Mouse (Mus musculus): ENCODE measurements at regions not wholly inside any gene's neighbourhood (a gene's known extent, or its start where the extent isn't known, plus 50 kb on each side); places are given as distances from the start of the nearest gene placed in this dataset.

GRCm38 (mm10) chr3:104293869-104294268 lies 73.7 kb upstream of the Magi3 start:
- Histone ChIP-seq H3K9me3 (no peaks in the 10 kb centered on the region), H3K4me3 (no peak overlapping the region), H3K36me3 (no peaks in the 10 kb centered on the region), H3K4me2 (no peak overlapping the region), H3K27ac (replicated peaks) (no peak overlapping the region), H3K27me3 (no peaks in the 10 kb centered on the region), H3K9ac (no peak overlapping the region), H3K4me1 (replicated peaks) (peaks cover 7% of the 10 kb centered on the region; the same call in 1 of the 2 replicates)
- WGBS = 56% methylated on average over 3 of the region's 3 CpGs
- no peak for ATAC-seq (ENCODE audit: low read depth)

- Histone ChIP-seq H3K27ac (replicated peaks) (no peak overlapping the region), H3K27me3 (no peaks in the 10 kb centered on the region), H3K9me3 (no peaks in the 10 kb centered on the region), H3K4me2 (no peak overlapping the region), H3K4me1 (replicated peaks) (no peaks in the 10 kb centered on the region), H3K36me3 (no peaks in the 10 kb centered on the region), H3K9ac (no peak overlapping the region), H3K4me3 (no peak overlapping the region)
- WGBS = 71% methylated on average over 5 of the region's 5 CpGs
- ATAC-seq (ENCODE audit: low read depth) = no peak
Measured at GRCm38 (mm10) chr3:104288970-104289680, 69.0 kb upstream of the Magi3 start.

GRCm38 (mm10) chr3:104287900-104288299 lies 67.7 kb upstream of the Magi3 start:
- Histone ChIP-seq H3K4me1 (replicated peaks) (no peaks in the 10 kb centered on the region), H3K9ac (no peak overlapping the region), H3K27me3 (no peaks in the 10 kb centered on the region), H3K9me3 (no peaks in the 10 kb centered on the region), H3K4me3 (no peak overlapping the region), H3K4me2 (no peak overlapping the region), H3K27ac (replicated peaks) (no peak overlapping the region), H3K36me3 (no peaks in the 10 kb centered on the region)
- ATAC-seq (ENCODE audit: low read depth) = no peak

GRCm38 (mm10) chr3:104284961-104285360 lies 64.8 kb upstream of the Magi3 start:
- Histone ChIP-seq H3K4me2 (no peak overlapping the region), H3K36me3 (no peaks in the 10 kb centered on the region), H3K9me3 (no peaks in the 10 kb centered on the region), H3K27me3 (no peaks in the 10 kb centered on the region), H3K4me3 (no peak overlapping the region), H3K4me1 (replicated peaks) (no peaks in the 10 kb centered on the region), H3K9ac (no peak overlapping the region), H3K27ac (replicated peaks) (no peak overlapping the region)
- WGBS = 88% methylated on average over 2 of the region's 2 CpGs
- ATAC-seq (ENCODE audit: low read depth) = no peak

GRCm38 (mm10) chr3:104283855-104284254 lies 63.7 kb upstream of the Magi3 start:
- no peak overlapping the region for H3K9ac ChIP-seq
- WGBS = 76% methylated on average over 5 of the region's 5 CpGs
- H3K27me3 ChIP-seq = no peaks in the 10 kb centered on the region
- no peak overlapping the region for H3K27ac ChIP-seq (replicated peaks)
- no peak overlapping the region for H3K4me3 ChIP-seq
- H3K4me1 ChIP-seq (replicated peaks) = no peaks in the 10 kb centered on the region
- H3K36me3 ChIP-seq = no peaks in the 10 kb centered on the region
- no peaks in the 10 kb centered on the region for H3K9me3 ChIP-seq
- no peak overlapping the region for H3K4me2 ChIP-seq
- ATAC-seq (ENCODE audit: low read depth) = no peak

- peaks cover 18% of the 10 kb centered on the region for H3K4me1 ChIP-seq (replicated peaks)
- 48% methylated on average over 6 of the region's 6 CpGs for WGBS
Measured at GRCm38 (mm10) chr3:104279505-104279904, 59.3 kb upstream of the Magi3 start.

GRCm38 (mm10) chr3:104274718-104275302 lies 54.6 kb upstream of the Magi3 start:
- WGBS = 37% methylated on average over 1 of the region's 1 CpGs
- Histone ChIP-seq H3K9ac (no peak overlapping the region), H3K27me3 (no peaks in the 10 kb centered on the region), H3K27ac (replicated peaks) (peak overlapping the region; percentile 49; the same call in 1 of the 2 replicates), H3K4me3 (no peak overlapping the region), H3K4me2 (no peak overlapping the region), H3K4me1 (replicated peaks) (peaks cover 43% of the 10 kb centered on the region), H3K9me3 (no peaks in the 10 kb centered on the region), H3K36me3 (no peaks in the 10 kb centered on the region)
- ATAC-seq (ENCODE audit: low read depth) = peak; percentile 85

More at GRCm38 (mm10) chr3:104279505-104279904, 59.3 kb upstream of the Magi3 start:
- Histone ChIP-seq H3K4me3 (no peak overlapping the region), H3K9ac (no peak overlapping the region), H3K4me2 (no peak overlapping the region), H3K27me3 (no peaks in the 10 kb centered on the region), H3K27ac (replicated peaks) (no peak overlapping the region), H3K36me3 (no peaks in the 10 kb centered on the region), H3K9me3 (no peaks in the 10 kb centered on the region)
- no peak for ATAC-seq (ENCODE audit: low read depth)

GRCm38 (mm10) chr3:104274084-104274483 lies 53.9 kb upstream of the Magi3 start:
- ATAC-seq (ENCODE audit: low read depth) = no peak
- H3K9me3 ChIP-seq = no peaks in the 10 kb centered on the region
- H3K9ac ChIP-seq = no peak overlapping the region
- H3K4me1 ChIP-seq (replicated peaks) = peaks cover 43% of the 10 kb centered on the region
- H3K36me3 ChIP-seq = no peaks in the 10 kb centered on the region
- H3K27me3 ChIP-seq = no peaks in the 10 kb centered on the region
- 0 out of 2 replicates have a peak overlapping the region, but pooled peaks have one; percentile 28 for H3K27ac ChIP-seq (replicated peaks)
- H3K4me2 ChIP-seq = no peak overlapping the region
- H3K4me3 ChIP-seq = no peak overlapping the region
